Mouse (Mus musculus): ENCODE measurements at regions not wholly inside any gene's neighbourhood (a gene's known extent, or its start where the extent isn't known, plus 50 kb on each side); places are given as distances from the start of the nearest gene placed in this dataset.

- H3K4me1 ChIP-seq: no peaks in the 10 kb centered on the region
- no peaks in the 10 kb centered on the region for H3K9me3 ChIP-seq
- no peak overlapping the region for H3K4me2 ChIP-seq (replicated peaks)
- H3K36me3 ChIP-seq: no peaks in the 10 kb centered on the region
- no peak overlapping the region for H3K27ac ChIP-seq
- H3K9ac ChIP-seq: no peak overlapping the region
- WGBS: 85% methylated on average over 6 of the region's 6 CpGs
- ATAC-seq (ENCODE audit: low FRiP score, low read depth): no peak
- H3K27me3 ChIP-seq (replicated peaks): no peaks in the 10 kb centered on the region
- no peak overlapping the region for H3K4me3 ChIP-seq
Observed at GRCm38 (mm10) chr14:80657408-80657807, 673.5 kb downstream of the Olfm4 start.

GRCm38 (mm10) chr14:80682876-80683275 lies 699.0 kb downstream of the Olfm4 start:
- no peaks in the 10 kb centered on the region for H3K27me3 ChIP-seq (replicated peaks)
- H3K9me3 ChIP-seq: no peaks in the 10 kb centered on the region
- no peak overlapping the region for H3K9ac ChIP-seq
- peak; percentile 44; the same call in 1 of the 2 replicates for ATAC-seq (ENCODE audit: low FRiP score, low read depth)
- H3K4me2 ChIP-seq (replicated peaks): no peak overlapping the region
- H3K27ac ChIP-seq: no peak overlapping the region
- H3K36me3 ChIP-seq: no peaks in the 10 kb centered on the region
- WGBS: 65% methylated on average over 1 of the region's 1 CpGs
- H3K4me3 ChIP-seq: no peak overlapping the region
- H3K4me1 ChIP-seq: no peaks in the 10 kb centered on the region; the same call in 1 of the 2 replicates

- no peak for ATAC-seq (ENCODE audit: low FRiP score, low read depth)
- H3K27ac ChIP-seq: no peak overlapping the region
Observed at GRCm38 (mm10) chr14:80683282-80683681, 699.4 kb downstream of the Olfm4 start.

GRCm38 (mm10) chr14:80683703-80684102 lies 699.8 kb downstream of the Olfm4 start:
- Histone ChIP-seq H3K9ac (no peak overlapping the region), H3K9me3 (no peaks in the 10 kb centered on the region), H3K4me2 (replicated peaks) (0 out of 2 replicates have a peak overlapping the region, but pooled peaks have one; percentile 1), H3K36me3 (no peaks in the 10 kb centered on the region), H3K27me3 (replicated peaks) (no peaks in the 10 kb centered on the region), H3K27ac (no peak overlapping the region), H3K4me3 (no peak overlapping the region), H3K4me1 (no peaks in the 10 kb centered on the region; the same call in 1 of the 2 replicates)
- 71% methylated on average over 6 of the region's 6 CpGs for WGBS
- ATAC-seq (ENCODE audit: low FRiP score, low read depth): no peak

More at GRCm38 (mm10) chr14:80683282-80683681, 699.4 kb downstream of the Olfm4 start:
- H3K27me3 ChIP-seq (replicated peaks): no peaks in the 10 kb centered on the region
- 0 out of 2 replicates have a peak overlapping the region, but pooled peaks have one; percentile 1 for H3K4me2 ChIP-seq (replicated peaks)
- no peaks in the 10 kb centered on the region for H3K36me3 ChIP-seq
- no peaks in the 10 kb centered on the region; the same call in 1 of the 2 replicates for H3K4me1 ChIP-seq
- no peak overlapping the region for H3K4me3 ChIP-seq
- H3K9ac ChIP-seq: no peak overlapping the region
- H3K9me3 ChIP-seq: no peaks in the 10 kb centered on the region
- 53% methylated on average over 7 of the region's 7 CpGs for WGBS

GRCm38 (mm10) chr14:80690476-80690875 lies 706.6 kb downstream of the Olfm4 start:
- WGBS: 21% methylated on average over 1 of the region's 1 CpGs
- Histone ChIP-seq H3K36me3 (no peaks in the 10 kb centered on the region), H3K9ac (no peak overlapping the region), H3K9me3 (no peaks in the 10 kb centered on the region), H3K27me3 (replicated peaks) (no peaks in the 10 kb centered on the region), H3K4me1 (no peaks in the 10 kb centered on the region), H3K27ac (no peak overlapping the region), H3K4me3 (no peak overlapping the region), H3K4me2 (replicated peaks) (no peak overlapping the region)
- ATAC-seq (ENCODE audit: low FRiP score, low read depth): no peak

GRCm38 (mm10) chr14:80722766-80723531 lies 739.1 kb downstream of the Olfm4 start:
- no peak for ATAC-seq (ENCODE audit: low FRiP score, low read depth)

GRCm38 (mm10) chr14:80731194-80731593 lies 747.3 kb downstream of the Olfm4 start:
- H3K9me3 ChIP-seq: no peaks in the 10 kb centered on the region
- 53% methylated on average over 5 of the region's 5 CpGs for WGBS
- H3K4me1 ChIP-seq: no peaks in the 10 kb centered on the region
- H3K4me3 ChIP-seq: no peak overlapping the region
- H3K27ac ChIP-seq: no peak overlapping the region
- no peak for ATAC-seq (ENCODE audit: low FRiP score, low read depth)
- H3K4me2 ChIP-seq (replicated peaks): no peak overlapping the region
- no peak overlapping the region for H3K9ac ChIP-seq
- H3K27me3 ChIP-seq (replicated peaks): no peaks in the 10 kb centered on the region
- no peaks in the 10 kb centered on the region for H3K36me3 ChIP-seq

More at GRCm38 (mm10) chr14:80722766-80723531, 739.1 kb downstream of the Olfm4 start:
- no peak overlapping the region for H3K4me2 ChIP-seq (replicated peaks)
- no peaks in the 10 kb centered on the region for H3K36me3 ChIP-seq
- H3K27ac ChIP-seq: no peak overlapping the region
- no peak overlapping the region for H3K4me3 ChIP-seq
- H3K4me1 ChIP-seq: no peaks in the 10 kb centered on the region
- no peaks in the 10 kb centered on the region for H3K27me3 ChIP-seq (replicated peaks)
- no peaks in the 10 kb centered on the region for H3K9me3 ChIP-seq
- WGBS: 81% methylated on average over 4 of the region's 4 CpGs
- no peak overlapping the region for H3K9ac ChIP-seq

Data from neural tube, embryonic 12.5 days (tissue).